Mouse (Mus musculus): ENCODE measurements around the gene Zfp958. TPM values are rescaled to one million over a fixed set of nuclear protein-coding genes. Genes with fewer than 3 reads are reported as not detected.

The Zfp958 gene
- total RNA-seq, 2 experiments from 2014 or later = 9.7 to 11.2 TPM

DNA sequence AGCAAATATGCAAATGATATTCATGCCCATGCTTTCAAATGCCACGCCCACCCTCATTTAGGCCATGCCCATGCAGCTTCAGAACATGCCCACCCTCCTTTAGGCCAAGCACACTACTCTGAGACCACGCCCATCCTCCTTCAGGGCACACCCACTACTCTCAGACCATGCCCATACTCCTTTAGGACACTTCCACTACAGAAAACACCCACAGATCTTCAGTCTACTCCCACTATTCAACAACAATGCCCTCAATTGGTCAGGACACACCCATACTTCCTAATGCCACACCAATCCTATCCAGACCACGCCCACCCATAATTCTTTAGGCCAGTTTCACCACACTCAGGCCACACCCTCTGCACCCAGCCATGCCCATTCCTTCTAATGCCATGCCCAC, 66.8 kb downstream of the Zfp958 start:
- DNase-seq = no peak
- intact Hi-C loops (cut with DNase I) = loop anchor here (1.0 to 2.0 kb wide), 2 partner anchors 9 to 101 kb away; no protein-coding TSS in a partner anchor

Other genes with a start within 250 kb of the Zfp958 start
- 10 to 100 TPM; 45.9 to 65.9 TPM for gene Cers4, start 120.1 kb upstream of the Zfp958 start, total RNA-seq (2021)
- 1 to 10 TPM; 5.6 to 6.1 TPM for gene Shcbp1, start 166.4 kb downstream of the Zfp958 start, total RNA-seq (2021)

Measured in heart, postnatal 10 days (tissue).